Mouse (Mus musculus) left cerebral cortex, postnatal 36 days (tissue): ENCODE data around the gene Stox2. TPM values are rescaled to one million over a fixed set of nuclear protein-coding genes. Genes with fewer than 3 reads are reported as not detected.

ENCODE experiments used
- DNase-seq, 2 experiments: peaks; one replicate each; pipeline ENCODE4 v3.0.0; 2021 to 2022; ENCODE audit warnings: low spot score in 2 of 2, mixed read lengths in 1 of 2
- intact Hi-C: fragments of 180-260 bp; cut with DNase I; formaldehyde crosslinking; loops from one replicate; pipeline ENCODE4 v1.15.1; 2025
- total RNA-seq, 2 experiments: library from RNA; stranded (reverse); gene quantifications; 2 replicates each; pipeline ENCODE4 v1.2.3; 2021

The Stox2 gene
- total RNA-seq, 2 experiments from 2014 or later = 73.3 to 87.6 TPM

DNA sequence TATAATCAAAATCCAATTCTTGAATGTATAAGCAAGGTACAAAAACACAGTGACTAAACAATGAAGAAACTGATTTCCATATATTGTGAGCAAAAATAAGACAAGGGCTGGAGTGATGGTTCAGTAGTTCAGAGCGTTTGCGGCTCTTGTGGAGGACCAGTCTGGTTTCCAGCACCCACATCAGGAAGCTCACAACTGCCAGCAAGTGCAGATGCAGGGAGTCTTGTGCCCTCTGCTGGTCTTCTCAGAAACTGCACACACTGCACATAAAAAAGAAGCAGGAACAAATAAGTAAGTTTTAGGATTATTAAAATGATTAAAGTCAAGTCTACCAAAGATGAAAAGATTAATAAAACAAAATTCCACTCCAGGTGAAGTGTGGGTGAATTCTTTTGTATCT is 291.6 kb downstream of the Stox2 start:
- intact Hi-C loops = no loop called here
- DNase-seq = no peak

- intact Hi-C loops = no loop called here
- no peak for DNase-seq
Observed at GRCm38 (mm10) chr8:47145258-47145657, 300.9 kb downstream of the Stox2 start.

DNA sequence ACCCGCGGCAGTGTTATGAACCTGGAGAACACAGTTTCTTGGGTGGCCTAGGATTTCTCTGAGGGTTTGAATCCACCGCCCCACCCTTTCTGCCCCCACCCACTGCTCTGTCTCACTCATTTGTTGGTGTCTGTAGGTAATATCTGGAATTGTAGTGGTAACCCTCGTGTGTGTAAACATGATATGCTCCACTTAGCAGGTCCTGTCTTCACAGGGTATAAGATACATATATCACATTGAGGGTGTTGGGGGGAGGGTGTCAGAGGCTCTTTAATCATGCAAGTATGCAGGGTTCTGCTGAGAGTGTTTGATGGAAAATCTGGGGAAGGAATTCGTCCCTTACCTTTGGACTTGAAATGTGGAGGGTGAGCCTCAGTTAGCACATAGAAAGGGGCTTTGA is 310.1 kb downstream of the Stox2 start:
- intact Hi-C loops = no loop called here
- no peak for DNase-seq

DNA sequence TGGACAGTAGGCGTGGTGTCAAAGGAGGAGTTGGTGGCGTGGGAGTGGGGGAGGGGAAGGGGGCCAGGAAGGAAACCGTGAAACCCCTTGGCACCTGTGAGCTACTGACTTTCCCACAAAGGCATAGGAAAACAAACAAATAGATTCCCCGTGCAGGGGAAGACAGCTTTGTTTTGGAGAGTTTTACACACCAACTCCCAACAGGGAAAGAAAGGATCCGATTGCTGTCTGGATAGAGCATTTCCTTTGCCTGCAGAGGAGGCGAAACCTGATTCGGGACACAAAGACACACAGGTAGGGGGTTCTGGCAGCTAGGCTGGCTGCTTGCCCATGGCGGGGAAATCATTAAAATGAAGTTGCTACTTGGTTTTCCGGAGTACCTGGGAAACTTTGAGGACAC is 310.6 kb downstream of the Stox2 start:
- intact Hi-C loops = no loop called here
- no peak for DNase-seq

- no peak for DNase-seq
- intact Hi-C loops = no loop called here
Observed at GRCm38 (mm10) chr8:47134736-47135135, 311.4 kb downstream of the Stox2 start.

DNA sequence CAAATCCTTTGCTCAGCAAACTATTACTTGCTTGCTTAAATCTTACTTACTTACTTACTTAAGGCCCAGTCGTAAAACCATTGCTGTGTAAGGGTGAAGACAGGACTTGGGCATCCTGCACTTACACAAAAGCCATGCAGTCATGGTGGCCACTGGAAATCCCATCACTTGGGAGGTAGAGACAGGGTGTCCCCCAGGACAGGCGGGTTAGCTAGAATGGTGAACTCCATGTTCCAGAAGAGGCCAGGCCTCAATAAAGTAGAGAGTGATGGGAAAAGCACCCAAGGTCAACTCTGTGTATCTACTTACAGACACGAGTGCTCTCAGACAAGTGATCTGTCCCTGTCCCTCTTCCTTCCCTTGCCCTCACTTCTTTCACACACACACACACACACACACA is 312.8 kb downstream of the Stox2 start:
- no peak for DNase-seq
- intact Hi-C loops = no loop called here

Other genes starting within 250 kb of the Stox2 start
- 10 to 100 TPM; 52.8 to 58.9 TPM for gene Trappc11, start 87.1 kb upstream of the Stox2 start, total RNA-seq
- gene Rwdd4a, start 87.3 kb upstream of the Stox2 start, total RNA-seq = 10 to 100 TPM; 29.3 to 30.1 TPM
- gene Ing2, start 229.2 kb upstream of the Stox2 start, total RNA-seq = 10 to 100 TPM; 46.5 to 55.5 TPM